Mouse (Mus musculus): ENCODE measurements around the gene Mta1. TPM values are rescaled to one million over a fixed set of nuclear protein-coding genes. Genes with fewer than 3 reads are reported as not detected.

Mta1 gene
- polyA plus RNA-seq, 3 experiments from 2014 or later = 12.1 to 15.0 (median 13.8) TPM

GRCm38 (mm10) chr12:113098530-113099151 is 563 bp downstream of the Mta1 start:
- no peak for ATAC-seq

- no peak for ATAC-seq
These were observed 1.6 kb downstream of the Mta1 start for GRCm38 (mm10) chr12:113099470-113100237.

GRCm38 (mm10) chr12:113100448-113101076 is 2.5 kb downstream of the Mta1 start:
- no peak for ATAC-seq

- no peak for ATAC-seq
These were observed 3.3 kb downstream of the Mta1 start for GRCm38 (mm10) chr12:113101251-113101960.

GRCm38 (mm10) chr12:113102461-113102860 is 4.4 kb downstream of the Mta1 start:
- ATAC-seq = peak; percentile 48

- no peak for ATAC-seq
These were observed 5.9 kb downstream of the Mta1 start for GRCm38 (mm10) chr12:113103846-113104451.

GRCm38 (mm10) chr12:113106386-113106785 is 8.3 kb downstream of the Mta1 start:
- no peak for ATAC-seq

GRCm38 (mm10) chr12:113107431-113108124 is 9.5 kb downstream of the Mta1 start:
- ATAC-seq = peak; percentile 41

GRCm38 (mm10) chr12:113108528-113109283 is 10.6 kb downstream of the Mta1 start:
- no peak for ATAC-seq

- no peak for ATAC-seq
These were observed 11.7 kb downstream of the Mta1 start for GRCm38 (mm10) chr12:113109801-113110200.

GRCm38 (mm10) chr12:113114141-113114540 is 16.1 kb downstream of the Mta1 start:
- ATAC-seq = no peak

- no peak for ATAC-seq
These were observed 16.9 kb downstream of the Mta1 start for GRCm38 (mm10) chr12:113114856-113115538.

GRCm38 (mm10) chr12:113119516-113120410 is 21.7 kb downstream of the Mta1 start:
- ATAC-seq = peak; percentile 72

GRCm38 (mm10) chr12:113124726-113125125 is 26.6 kb downstream of the Mta1 start:
- ATAC-seq = no peak

- ATAC-seq = no peak
These were observed 32.7 kb downstream of the Mta1 start for GRCm38 (mm10) chr12:113130732-113131131.

- ATAC-seq = no peak
These were observed 33.5 kb downstream of the Mta1 start for GRCm38 (mm10) chr12:113131601-113132000.

GRCm38 (mm10) chr12:113132567-113132966 is 34.5 kb downstream of the Mta1 start:
- ATAC-seq = no peak

GRCm38 (mm10) chr12:113133260-113133659 is 35.2 kb downstream of the Mta1 start:
- ATAC-seq = no peak

- no peak for ATAC-seq
These were observed 35.9 kb downstream of the Mta1 start for GRCm38 (mm10) chr12:113133861-113134403.

Measured in inflammation-experienced regulatory T-cells, adult 6 months (primary cell).